Mouse (Mus musculus): ENCODE measurements around the gene Slc16a10.

Gene Slc16a10

GRCm38 (mm10) chr10:40124096-40124495, 18.0 kb downstream of the Slc16a10 start:
- in situ Hi-C loops (cut with MboI; ENCODE audit: low pct_unique_long_range_greater_than_20kb in 1 of 2, low sequenced_read_pairs in 2 of 2, unreplicated experiment in 1 of 2), result no loop called here

- in situ Hi-C loops (cut with MboI; ENCODE audit: low pct_unique_long_range_greater_than_20kb in 1 of 2, low sequenced_read_pairs in 2 of 2, unreplicated experiment in 1 of 2), result no loop called here
These were observed 22.6 kb downstream of the Slc16a10 start for GRCm38 (mm10) chr10:40119466-40119865.

- in situ Hi-C loops (cut with MboI; ENCODE audit: low pct_unique_long_range_greater_than_20kb in 1 of 2, low sequenced_read_pairs in 2 of 2, unreplicated experiment in 1 of 2), result no loop called here
These were observed 23.2 kb downstream of the Slc16a10 start for GRCm38 (mm10) chr10:40118743-40119387.

- in situ Hi-C loops (cut with MboI; ENCODE audit: low pct_unique_long_range_greater_than_20kb in 1 of 2, low sequenced_read_pairs in 2 of 2, unreplicated experiment in 1 of 2), result no loop called here
These were observed 28.5 kb downstream of the Slc16a10 start for GRCm38 (mm10) chr10:40113517-40114085.

GRCm38 (mm10) chr10:40112256-40112655, 29.8 kb downstream of the Slc16a10 start:
- in situ Hi-C loops (cut with MboI; ENCODE audit: low pct_unique_long_range_greater_than_20kb in 1 of 2, low sequenced_read_pairs in 2 of 2, unreplicated experiment in 1 of 2), result no loop called here

GRCm38 (mm10) chr10:40109520-40109919, 32.5 kb downstream of the Slc16a10 start:
- in situ Hi-C loops (cut with MboI; ENCODE audit: low pct_unique_long_range_greater_than_20kb in 1 of 2, low sequenced_read_pairs in 2 of 2, unreplicated experiment in 1 of 2), result no loop called here

GRCm38 (mm10) chr10:40108992-40109391, 33.1 kb downstream of the Slc16a10 start:
- in situ Hi-C loops (cut with MboI; ENCODE audit: low pct_unique_long_range_greater_than_20kb in 1 of 2, low sequenced_read_pairs in 2 of 2, unreplicated experiment in 1 of 2), result no loop called here

- in situ Hi-C loops (cut with MboI; ENCODE audit: low pct_unique_long_range_greater_than_20kb in 1 of 2, low sequenced_read_pairs in 2 of 2, unreplicated experiment in 1 of 2), result no loop called here
These were observed 34.1 kb downstream of the Slc16a10 start for GRCm38 (mm10) chr10:40107995-40108394.

- in situ Hi-C loops (cut with MboI; ENCODE audit: low pct_unique_long_range_greater_than_20kb in 1 of 2, low sequenced_read_pairs in 2 of 2, unreplicated experiment in 1 of 2), result no loop called here
These were observed 36.9 kb downstream of the Slc16a10 start for GRCm38 (mm10) chr10:40105174-40105573.

GRCm38 (mm10) chr10:40103790-40104189, 38.3 kb downstream of the Slc16a10 start:
- in situ Hi-C loops (cut with MboI; ENCODE audit: low pct_unique_long_range_greater_than_20kb in 1 of 2, low sequenced_read_pairs in 2 of 2, unreplicated experiment in 1 of 2), result no loop called here

- in situ Hi-C loops (cut with MboI; ENCODE audit: low pct_unique_long_range_greater_than_20kb in 1 of 2, low sequenced_read_pairs in 2 of 2, unreplicated experiment in 1 of 2), result no loop called here
These were observed 39.1 kb downstream of the Slc16a10 start for GRCm38 (mm10) chr10:40102986-40103385.

- in situ Hi-C loops (cut with MboI; ENCODE audit: low pct_unique_long_range_greater_than_20kb in 1 of 2, low sequenced_read_pairs in 2 of 2, unreplicated experiment in 1 of 2), result no loop called here
These were observed 39.9 kb downstream of the Slc16a10 start for GRCm38 (mm10) chr10:40102166-40102565.

GRCm38 (mm10) chr10:40098441-40098840, 43.6 kb downstream of the Slc16a10 start:
- in situ Hi-C loops (cut with MboI; ENCODE audit: low pct_unique_long_range_greater_than_20kb in 1 of 2, low sequenced_read_pairs in 2 of 2, unreplicated experiment in 1 of 2), result no loop called here

- in situ Hi-C loops (cut with MboI; ENCODE audit: low pct_unique_long_range_greater_than_20kb in 1 of 2, low sequenced_read_pairs in 2 of 2, unreplicated experiment in 1 of 2), result no loop called here
These were observed 44.5 kb downstream of the Slc16a10 start for GRCm38 (mm10) chr10:40097519-40097918.

GRCm38 (mm10) chr10:40094752-40095151, 47.3 kb downstream of the Slc16a10 start:
- in situ Hi-C loops (cut with MboI; ENCODE audit: low pct_unique_long_range_greater_than_20kb in 1 of 2, low sequenced_read_pairs in 2 of 2, unreplicated experiment in 1 of 2), result no loop called here

GRCm38 (mm10) chr10:40093526-40093925, 48.5 kb downstream of the Slc16a10 start:
- in situ Hi-C loops (cut with MboI; ENCODE audit: low pct_unique_long_range_greater_than_20kb in 1 of 2, low sequenced_read_pairs in 2 of 2, unreplicated experiment in 1 of 2), result no loop called here

GRCm38 (mm10) chr10:40091455-40091854, 50.6 kb downstream of the Slc16a10 start:
- in situ Hi-C loops (cut with MboI; ENCODE audit: low pct_unique_long_range_greater_than_20kb in 1 of 2, low sequenced_read_pairs in 2 of 2, unreplicated experiment in 1 of 2), result no loop called here

- in situ Hi-C loops (cut with MboI; ENCODE audit: low pct_unique_long_range_greater_than_20kb in 1 of 2, low sequenced_read_pairs in 2 of 2, unreplicated experiment in 1 of 2), result no loop called here
These were observed 51.3 kb downstream of the Slc16a10 start for GRCm38 (mm10) chr10:40090504-40091428.

GRCm38 (mm10) chr10:40084332-40085093, 57.5 kb downstream of the Slc16a10 start:
- in situ Hi-C loops (cut with MboI; ENCODE audit: low pct_unique_long_range_greater_than_20kb in 1 of 2, low sequenced_read_pairs in 2 of 2, unreplicated experiment in 1 of 2), result no loop called here

Data from mouse embryonic stem cell (cell line).